8 mouse cellular contexts compared by ENCODE assay signal in genomic region chr14:55105386-55105785, GRCm38 (mm10). TPM values are rescaled to one million over a fixed set of nuclear protein-coding genes. Genes with fewer than 3 reads are reported as not detected.
A peak's percentile ranks its signal among the peaks of the same experiment; 100 is the strongest.
DNase-seq lines count a peak whose midpoint lies in the region; ATAC-seq lines count a peak whose summit lies in the region.

No protein-coding gene starts in this region.

- H3K36me3 ChIP-seq in heart, embryonic 16.5 days (ENCODE audit: control insufficient read depth, insufficient read depth): no peaks in the 10 kb centered on the region
- H3K36me3 ChIP-seq in intestine, embryonic 14.5 days (ENCODE audit: control insufficient read depth, insufficient read depth, low read length): peaks cover 9% of the 10 kb centered on the region

- WGBS in heart, embryonic 16.5 days: 9% methylated on average over 7 of the region's 7 CpGs
- WGBS in intestine, embryonic 14.5 days: 5% methylated on average over 7 of the region's 7 CpGs

- H3K9me3 ChIP-seq in heart, embryonic 16.5 days (replicated peaks; ENCODE audit: control insufficient read depth, low read length): no peaks in the 10 kb centered on the region
- no peaks in the 10 kb centered on the region for H3K9me3 ChIP-seq in intestine, embryonic 14.5 days (ENCODE audit: control insufficient read depth, low read length)

- no peak overlapping the region for H3K27ac ChIP-seq in heart, embryonic 16.5 days (ENCODE audit: low read length)
- H3K27ac ChIP-seq in brown adipose tissue, adult 24 weeks (replicated peaks; ENCODE audit: low read depth, low read length): no peak overlapping the region
- 0 out of 2 replicates have a peak overlapping the region, but pooled peaks have one; percentile 61 for H3K27ac ChIP-seq in intestine, embryonic 14.5 days (ENCODE audit: low read depth)

- H3K4me3 ChIP-seq in heart, embryonic 16.5 days (ENCODE audit: low read length): peak overlapping the region; percentile 71
- H3K4me3 ChIP-seq in brown adipose tissue, adult 24 weeks (ENCODE audit: insufficient read depth, low read depth, low read length): peak overlapping the region; percentile 92
- peak overlapping the region; percentile 57 for H3K4me3 ChIP-seq in intestine, embryonic 14.5 days (ENCODE audit: low read depth, low read length)

- intact Hi-C loops in heart, postnatal 36 days (cut with DNase I): no loop called here

- peaks cover 20% of the 10 kb centered on the region for H3K27me3 ChIP-seq in heart, embryonic 16.5 days (ENCODE audit: control insufficient read depth, insufficient read depth, low read length)
- H3K27me3 ChIP-seq in intestine, embryonic 14.5 days (replicated peaks; ENCODE audit: control insufficient read depth, insufficient read depth, low read length): peaks cover 8% of the 10 kb centered on the region; the same call in 1 of the 2 replicates

- peaks cover 12% of the 10 kb centered on the region for H3K4me1 ChIP-seq in heart, embryonic 16.5 days (ENCODE audit: control insufficient read depth, insufficient read depth, low read length)
- H3K4me1 ChIP-seq in brown adipose tissue, adult 24 weeks (ENCODE audit: control insufficient read depth, insufficient read depth, insufficient read length, low read length): peaks cover 4% of the 10 kb centered on the region; the same call in 1 of the 2 replicates
- peaks cover 32% of the 10 kb centered on the region for H3K4me1 ChIP-seq in intestine, embryonic 14.5 days (replicated peaks; ENCODE audit: control insufficient read depth, insufficient read depth, low read length)

- peak overlapping the region; percentile 83 for H3K9ac ChIP-seq in heart, embryonic 16.5 days (ENCODE audit: low read length)
- H3K9ac ChIP-seq in intestine, embryonic 14.5 days (ENCODE audit: low read length): peak overlapping the region; percentile 56; the same call in 1 of the 2 replicates

- ATAC-seq in heart, embryonic 16.5 days (replicated peaks; ENCODE audit: extremely low read depth, insufficient read depth, low FRiP score): no peak
- no peak for ATAC-seq in intestine, embryonic 14.5 days (replicated peaks; ENCODE audit: low FRiP score, low TSS enrichment, low read depth)
- ATAC-seq in activated CD4-positive, CD25-positive, alpha-beta regulatory T cell, adult 4 months: no peak

- no peak for DNase-seq in heart, postnatal 36 days
- peak; percentile 59 for DNase-seq in intestine, embryonic 14.5 days (ENCODE audit: low spot score)
- DNase-seq in neural tube, embryonic 10.5 days (ENCODE audit: extremely low spot score, low spot score): peak; percentile 33
- DNase-seq in adrenal gland, postnatal 25 days: no peak
- no peak for DNase-seq in adrenal gland, postnatal 14 days

- peak overlapping the region; percentile 94 for H3K4me2 ChIP-seq in heart, embryonic 16.5 days (ENCODE audit: low read depth, low read length)
- peak overlapping the region; percentile 99 for H3K4me2 ChIP-seq in intestine, embryonic 14.5 days (ENCODE audit: low read length)

RNA-seq across cellular contexts. Expression of gene Ap1g2, which starts 1.0 kb away (rescaled TPM):
- 10.4 and 14.2 TPM in 2 replicates for polyA plus RNA-seq in heart, embryonic 16.5 days (2015; fragmentation: Nextera tagmentation; extraction: Ambion mirVana)
- total RNA-seq in heart, postnatal 36 days (2021): 1 to 10 TPM; 3.9 to 6.2 TPM
- polyA plus RNA-seq in brown adipose tissue, adult 24 weeks (2012; ENCODE audit: insufficient read depth, insufficient read length, missing spikeins): 16.9 and 20.8 TPM in 2 replicates
- 44.7 and 49.8 TPM in 2 replicates for polyA plus RNA-seq in intestine, embryonic 14.5 days (2014; fragmentation: Nextera tagmentation; extraction: Ambion mirVana)
- 100 to 1,000 TPM in 1 of 2 experiments, 10 to 100 TPM in 1; 99.1 to 102 TPM for polyA plus RNA-seq in activated CD4-positive, CD25-positive, alpha-beta regulatory T cell, adult 4 months (2017; shearing (Covaris generic))
- 27.4 and 32.8 TPM in 2 replicates for total RNA-seq in adrenal gland, postnatal 25 days (2021)
- 26.6 and 36.1 TPM in 2 replicates for total RNA-seq in adrenal gland, postnatal 14 days (2021)

RNA-seq across cellular contexts. Expression of gene Thtpa, which starts 10.8 kb away (rescaled TPM):
- 16.1 and 16.9 TPM in 2 replicates for polyA plus RNA-seq in heart, embryonic 16.5 days (2015; fragmentation: Nextera tagmentation; extraction: Ambion mirVana)
- 10 to 100 TPM; 12.6 to 13.0 TPM for total RNA-seq in heart, postnatal 36 days (2021)
- polyA plus RNA-seq in brown adipose tissue, adult 24 weeks (2012; ENCODE audit: insufficient read depth, insufficient read length, missing spikeins): 9.0 and 15.6 TPM in 2 replicates
- polyA plus RNA-seq in intestine, embryonic 14.5 days (2014; fragmentation: Nextera tagmentation; extraction: Ambion mirVana): 20.8 and 24.0 TPM in 2 replicates
- polyA plus RNA-seq in activated CD4-positive, CD25-positive, alpha-beta regulatory T cell, adult 4 months (2017; shearing (Covaris generic)): 10 to 100 TPM in 1 of 2 experiments, 1 to 10 TPM in 1; 9.6 to 11.9 TPM
- 16.2 and 21.6 TPM in 2 replicates for total RNA-seq in adrenal gland, postnatal 25 days (2021)
- 11.3 and 15.8 TPM in 2 replicates for total RNA-seq in adrenal gland, postnatal 14 days (2021)

RNA-seq across cellular contexts. Expression of gene Jph4, which starts 11.3 kb away (rescaled TPM):
- polyA plus RNA-seq in heart, embryonic 16.5 days (2015; fragmentation: Nextera tagmentation; extraction: Ambion mirVana): 0.09 and 0.25 TPM in 2 replicates
- total RNA-seq in heart, postnatal 36 days (2021): under 1 TPM; 0.14 TPM
- not detected in 2 replicates for polyA plus RNA-seq in brown adipose tissue, adult 24 weeks (2012; ENCODE audit: insufficient read depth, insufficient read length, missing spikeins)
- polyA plus RNA-seq in intestine, embryonic 14.5 days (2014; fragmentation: Nextera tagmentation; extraction: Ambion mirVana): 1.7 and 2.0 TPM in 2 replicates
- polyA plus RNA-seq in activated CD4-positive, CD25-positive, alpha-beta regulatory T cell, adult 4 months (2017; shearing (Covaris generic)): not detected
- total RNA-seq in adrenal gland, postnatal 25 days (2021): 3.8 and 6.6 TPM in 2 replicates
- total RNA-seq in adrenal gland, postnatal 14 days (2021): 3.3 and 5.9 TPM in 2 replicates

RNA-seq across cellular contexts. Expression of gene Zfhx2, which starts 13.3 kb away (rescaled TPM):
- 2.5 and 3.0 TPM in 2 replicates for polyA plus RNA-seq in heart, embryonic 16.5 days (2015; fragmentation: Nextera tagmentation; extraction: Ambion mirVana)
- total RNA-seq in heart, postnatal 36 days (2021): 1 to 10 TPM; 3.4 to 3.9 TPM
- polyA plus RNA-seq in brown adipose tissue, adult 24 weeks (2012; ENCODE audit: insufficient read depth, insufficient read length, missing spikeins): 2.3 and 2.5 TPM in 2 replicates
- polyA plus RNA-seq in intestine, embryonic 14.5 days (2014; fragmentation: Nextera tagmentation; extraction: Ambion mirVana): 5.0 and 5.4 TPM in 2 replicates
- polyA plus RNA-seq in activated CD4-positive, CD25-positive, alpha-beta regulatory T cell, adult 4 months (2017; shearing (Covaris generic)): 1 to 10 TPM; 5.4 to 5.5 TPM
- total RNA-seq in adrenal gland, postnatal 25 days (2021): 9.1 and 9.9 TPM in 2 replicates
- 7.3 and 9.8 TPM in 2 replicates for total RNA-seq in adrenal gland, postnatal 14 days (2021)

Comparison
In these comparisons a context has a peak if more than half of its experiments do, and no peak if none do; other contexts are left out.
1. DNase-seq: peak in intestine, embryonic 14.5 days (single experiment) and neural tube, embryonic 10.5 days (single experiment); none in heart, postnatal 36 days (0 of 2), adrenal gland, postnatal 25 days (single experiment) and adrenal gland, postnatal 14 days (single experiment).
2. Peak in every context shown above with its lines, with median percentiles within 50 percentile points of each other: H3K4me3 ChIP-seq.